Mouse (Mus musculus): ENCODE measurements around the gene 0610009B22Rik.
A peak's percentile ranks its signal among the peaks of the same experiment; 100 is the strongest.

Gene 0610009B22Rik

GRCm38 (mm10) chr11:51636323-51636684, 52.4 kb downstream of the 0610009B22Rik start:
- peak; percentile 74 to 78 for DNase-seq (ENCODE audit: low spot score in 2 of 2)

- DNase-seq (ENCODE audit: low spot score in 2 of 2) = peak; percentile 81 to 83
Measured at GRCm38 (mm10) chr11:51635525-51636322, 53.0 kb downstream of the 0610009B22Rik start, which contains the start of gene Rmnd5b. Rmnd5b (minus strand) TSS chr11:51635896.

Measured in spleen, postnatal 36 days (tissue).